Mouse (Mus musculus): ENCODE measurements around the gene Timm10b.

- TF ChIP-seq CTCF (conservative IDR thresholded peaks at IDR 0.05 in 1 of 2, IDR thresholded peaks at IDR 0.05 in 1 of 2; ENCODE audit: low read depth in 2 of 2, low read length in 2 of 2) (no peak), POLR2A (IDR thresholded peaks at IDR 0.05; ENCODE audit: low read depth, low read length) (no peak), IRF4 (IDR thresholded peaks at IDR 0.05; ENCODE audit: low read depth, low read length) (no peak), POLR2AphosphoS2 (IDR thresholded peaks at IDR 0.05; ENCODE audit: low read depth, low read length) (no peak), USF1 (IDR thresholded peaks at IDR 0.05; ENCODE audit: low read depth, low read length) (no peak), TBP (conservative IDR thresholded peaks at IDR 0.05; ENCODE audit: low read depth, low read length) (no peak), EP300 (IDR thresholded peaks at IDR 0.05; ENCODE audit: low read length) (no peak), TCF12 (IDR thresholded peaks at IDR 0.05; ENCODE audit: low read depth, low read length) (no peak), ELF1 (IDR thresholded peaks at IDR 0.05; ENCODE audit: low read depth, low read length) (no peak), E2F4 (IDR thresholded peaks at IDR 0.05; ENCODE audit: insufficient replicate concordance, low read depth, low read length) (no peak), CHD2 (IDR thresholded peaks at IDR 0.05; ENCODE audit: low read length) (no peak), RCOR1 (conservative IDR thresholded peaks at IDR 0.05; ENCODE audit: low read depth, low read length) (no peak)
These were observed 23.3 kb upstream of the Timm10b start for GRCm38 (mm10) chr7:105616561-105616960.
